Mouse (Mus musculus) embryo, embryonic 10 days (tissue): ENCODE data around the gene Hkdc1.

ENCODE experiments used
- DNase-seq: peaks from one replicate; pipeline ENCODE4 v3.0.0-alpha.2; 2015; ENCODE audit warnings: low spot score

The Hkdc1 gene

DNA sequence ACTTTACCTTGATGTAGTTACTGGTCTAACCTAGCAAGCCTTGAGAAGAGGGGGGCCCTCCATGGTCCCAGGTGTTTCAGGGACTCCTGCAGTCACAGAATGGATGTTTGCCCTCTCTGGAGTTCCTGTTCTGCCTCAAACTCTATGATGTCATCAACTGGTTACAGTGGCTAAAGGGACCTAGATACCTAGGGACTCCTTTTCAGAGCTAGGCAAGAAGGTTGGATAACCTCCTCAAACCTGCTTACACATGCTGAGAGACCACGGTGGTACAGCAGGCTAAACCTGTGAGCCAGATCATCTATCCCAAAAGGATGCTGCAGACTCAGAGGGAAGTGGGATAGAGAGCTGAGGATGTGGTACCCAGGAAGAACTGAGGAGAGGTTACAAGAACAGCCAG is 42.5 kb downstream of the Hkdc1 start, which contains the start of gene Hk1:
Gene Hk1 (minus strand): TSS at position 101 of the 400 bp plus-strand sequence.
- DNase-seq, result no peak

DNA sequence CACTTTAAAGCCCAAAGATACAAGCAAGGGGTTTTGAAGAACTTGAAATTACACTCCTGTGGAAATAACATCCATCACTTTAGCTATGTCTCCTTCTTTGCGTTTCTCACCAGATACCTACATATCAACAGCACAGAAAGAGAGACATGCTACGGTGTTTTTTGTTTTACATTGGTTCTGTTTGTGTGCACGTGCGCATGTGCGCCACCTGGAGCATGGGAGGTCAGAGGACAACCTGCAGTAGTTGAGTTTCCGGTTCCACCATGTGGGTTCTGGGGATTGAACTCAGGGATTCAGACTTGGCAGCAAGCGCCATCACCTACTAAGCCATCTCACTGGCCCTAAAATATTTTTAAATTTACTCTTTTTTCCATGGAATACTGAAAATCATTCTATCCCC is 63.5 kb downstream of the Hkdc1 start:
- DNase-seq, result no peak

GRCm38 (mm10) chr10:62356105-62356730 is 66.1 kb downstream of the Hkdc1 start:
- DNase-seq, result no peak

DNA sequence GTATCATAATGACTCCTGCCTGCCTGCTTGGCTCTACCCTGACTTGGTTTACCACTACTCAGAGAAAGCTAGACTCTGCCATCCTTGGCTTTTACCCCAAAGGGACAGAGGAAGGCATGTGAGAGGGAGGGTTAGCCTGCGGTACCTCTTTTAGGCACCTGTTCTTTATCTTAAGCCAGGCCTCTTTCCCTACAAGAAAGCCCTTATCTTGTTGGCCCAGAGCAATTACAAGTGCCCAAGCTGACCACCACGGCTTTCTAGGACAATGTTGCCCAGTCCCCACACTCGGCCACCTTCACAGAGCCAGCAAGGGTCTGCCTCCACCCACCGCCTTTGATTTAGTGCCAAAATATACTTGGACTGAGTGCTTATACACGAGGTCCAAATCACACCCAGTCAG is 77.1 kb downstream of the Hkdc1 start:
- no peak for DNase-seq

- no peak for DNase-seq
Observed at GRCm38 (mm10) chr10:62344004-62344752, 78.1 kb downstream of the Hkdc1 start.

GRCm38 (mm10) chr10:62342512-62342911 is 79.8 kb downstream of the Hkdc1 start:
- no peak for DNase-seq

DNA sequence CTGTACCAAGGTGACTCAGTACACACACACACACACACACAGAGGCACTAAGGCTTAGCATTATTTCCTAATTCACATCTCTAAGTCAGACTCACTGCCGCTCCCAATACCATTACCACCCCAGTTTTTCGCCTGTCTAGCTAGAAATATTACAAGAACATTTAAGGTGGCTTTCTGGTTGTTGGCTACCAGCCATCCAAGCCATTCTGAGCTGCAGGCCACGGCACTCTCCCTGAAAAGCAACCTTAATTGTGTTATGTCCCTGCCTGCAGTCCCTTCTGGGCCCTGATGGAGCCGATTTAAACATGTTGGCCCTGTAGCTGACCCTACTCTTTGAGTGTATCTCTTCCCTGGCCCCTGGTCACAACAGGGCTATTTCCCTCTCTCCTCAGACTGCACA is 80.3 kb downstream of the Hkdc1 start:
- no peak for DNase-seq

DNA sequence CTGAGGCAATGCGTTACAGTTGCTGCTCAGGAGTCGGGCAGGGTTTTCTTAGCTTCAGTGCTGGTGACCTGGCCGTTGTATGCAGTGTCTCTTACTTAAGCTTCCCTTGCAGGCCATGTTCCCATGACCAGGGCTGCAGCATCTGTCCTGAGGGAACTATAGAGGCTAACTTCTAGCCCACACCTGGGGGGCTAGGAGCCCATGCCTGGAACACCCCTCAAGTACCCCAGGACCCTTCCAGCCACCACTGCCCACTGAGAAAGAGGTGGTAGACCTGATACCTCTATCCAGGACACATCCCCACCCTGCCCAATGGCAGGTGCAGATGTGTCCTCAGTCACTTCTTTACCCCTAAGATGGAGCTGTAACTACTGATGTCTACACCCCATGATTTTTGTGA is 81.3 kb downstream of the Hkdc1 start:
- no peak for DNase-seq

DNA sequence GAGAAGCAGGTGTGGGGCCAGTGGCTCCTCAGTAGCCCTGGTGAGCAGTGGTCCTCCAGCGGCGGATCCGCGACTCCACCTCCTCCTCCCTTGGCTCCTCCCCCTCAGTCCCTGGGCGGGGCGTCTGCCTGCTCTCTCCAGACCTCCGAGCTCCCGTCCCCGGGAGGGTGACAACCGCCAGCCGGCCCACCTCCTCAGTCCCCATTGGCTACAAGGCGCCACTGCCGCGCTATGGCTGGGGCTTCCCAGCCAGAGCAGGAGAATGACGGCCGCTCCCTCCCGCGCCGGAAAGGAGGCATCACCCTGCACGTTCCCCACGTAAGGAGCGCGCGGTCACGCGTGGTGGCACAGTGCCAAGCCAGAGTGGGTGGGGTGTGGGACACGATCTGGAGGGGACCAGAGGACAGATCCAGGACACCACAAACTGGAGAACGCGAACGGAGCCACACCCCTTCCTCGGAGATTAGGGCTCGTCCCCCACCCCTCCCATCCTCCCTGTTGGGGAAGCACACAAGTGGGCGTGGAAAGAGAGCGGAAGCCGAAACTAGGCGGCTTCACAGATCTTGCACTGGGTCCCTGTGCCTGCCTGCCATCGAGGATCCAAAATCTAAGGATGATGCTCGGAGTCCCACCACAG is 82.1 kb downstream of the Hkdc1 start:
- peak; percentile 96 for DNase-seq

GRCm38 (mm10) chr10:62339211-62340094 is 82.8 kb downstream of the Hkdc1 start:
- DNase-seq, result no peak

- no peak for DNase-seq
Observed at GRCm38 (mm10) chr10:62338626-62339025, 83.7 kb downstream of the Hkdc1 start.

DNA sequence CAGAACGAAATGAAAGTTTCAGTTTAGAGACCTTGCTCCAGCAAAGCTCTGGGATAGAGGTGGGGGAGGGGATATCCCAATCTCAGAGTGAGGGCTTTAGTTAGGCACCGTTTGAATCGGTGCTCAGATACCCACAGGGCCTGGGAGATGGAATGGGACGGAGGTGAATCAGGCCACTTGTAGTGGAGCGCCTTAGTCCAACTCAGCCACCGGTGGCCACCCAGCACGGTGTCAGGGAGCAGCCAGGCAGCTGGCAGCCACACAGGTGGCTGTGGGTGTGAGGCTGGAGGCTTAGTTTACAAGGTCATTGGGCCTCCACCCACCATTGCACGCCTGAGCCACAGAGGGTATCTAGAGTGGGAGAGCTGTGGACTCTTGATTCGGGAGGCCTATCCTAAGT is 84.1 kb downstream of the Hkdc1 start:
- DNase-seq, result no peak

GRCm38 (mm10) chr10:62336601-62337578 is 85.4 kb downstream of the Hkdc1 start:
- peak; percentile 28 for DNase-seq

- peak; percentile 55 for DNase-seq
Observed at GRCm38 (mm10) chr10:62335423-62335776, 86.9 kb downstream of the Hkdc1 start.

GRCm38 (mm10) chr10:62334686-62335422 is 87.4 kb downstream of the Hkdc1 start:
- DNase-seq, result no peak

- DNase-seq, result no peak
Observed at GRCm38 (mm10) chr10:62333269-62333668, 89.0 kb downstream of the Hkdc1 start.
